Mouse (Mus musculus): ENCODE measurements around the gene Chmp1a.

Gene Chmp1a

DNA sequence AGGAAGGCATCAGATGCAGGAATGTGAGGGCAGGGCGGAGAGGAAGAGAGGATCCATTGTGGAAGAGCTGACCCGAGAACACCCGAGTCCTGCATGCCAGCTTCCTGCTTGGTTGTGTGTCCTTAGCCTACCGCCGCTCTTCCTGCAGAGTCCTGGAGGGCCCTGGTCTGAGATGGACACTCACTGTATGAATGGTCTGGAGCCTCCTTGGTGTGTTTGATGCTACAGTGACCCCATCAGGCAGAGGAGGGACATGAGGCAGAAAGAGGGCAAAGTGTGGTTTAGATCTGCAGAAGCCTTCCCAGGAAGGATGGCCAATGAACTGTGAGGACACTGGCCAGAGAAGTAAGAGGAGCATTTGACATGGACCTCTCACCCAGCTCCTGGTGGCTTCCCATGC, 57.4 kb downstream of the Chmp1a start:
- peak; percentile 26 for DNase-seq (ENCODE audit: low spot score)

All from c-Kit-positive CD71-positive TER-119-positive erythroid progenitor cells, embryonic 14.5 days (primary cell).